In genomic region chr2:130291434-130291833, GRCm38 (mm10) we compare ENCODE assay signal across 8 mouse cellular contexts. TPM values are rescaled to one million over a fixed set of nuclear protein-coding genes. Genes with fewer than 3 reads are reported as not detected.
DNase-seq lines count a peak whose midpoint lies in the region; ATAC-seq and TF ChIP-seq lines count a peak whose summit lies in the region.

No protein-coding gene starts in this region.

- TF ChIP-seq CTCF in stomach, postnatal 0 days (IDR thresholded peaks at IDR 0.05; ENCODE audit: low read depth): peak; percentile 96

- peaks cover 7% of the 10 kb centered on the region; the same call in 1 of the 2 replicates for H3K27me3 ChIP-seq in intestine, embryonic 16.5 days (replicated peaks; ENCODE audit: control insufficient read depth, insufficient read depth, low read length)
- no peaks in the 10 kb centered on the region for H3K27me3 ChIP-seq in midbrain, embryonic 14.5 days (ENCODE audit: control insufficient read depth, insufficient read depth, low read length)
- H3K27me3 ChIP-seq in stomach, postnatal 0 days (ENCODE audit: control insufficient read depth, insufficient read depth, low read length): no peaks in the 10 kb centered on the region

- peaks cover 16% of the 10 kb centered on the region for H3K4me1 ChIP-seq in intestine, embryonic 16.5 days (ENCODE audit: control insufficient read depth, insufficient read depth, low read length)
- H3K4me1 ChIP-seq in midbrain, embryonic 14.5 days (ENCODE audit: control insufficient read depth, insufficient read depth, low read length): peaks cover 22% of the 10 kb centered on the region; the same call in 1 of the 2 replicates
- H3K4me1 ChIP-seq in stomach, postnatal 0 days (replicated peaks; ENCODE audit: control insufficient read depth, insufficient read depth): no peaks in the 10 kb centered on the region

- intact Hi-C loops in left cerebral cortex, postnatal 14 days (cut with DNase I): loop anchor here (1.0 to 10.0 kb wide), 3 partner anchors 71 to 233 kb away; no protein-coding TSS in a partner anchor

- no peak for TF ChIP-seq EP300 in stomach, postnatal 0 days (optimal IDR thresholded peaks at IDR 0.05)

- no peak overlapping the region for H3K27ac ChIP-seq in intestine, embryonic 16.5 days (ENCODE audit: low read length)
- no peak overlapping the region for H3K27ac ChIP-seq in midbrain, embryonic 14.5 days (replicated peaks; ENCODE audit: low read depth, low read length)
- H3K27ac ChIP-seq in stomach, postnatal 0 days (replicated peaks): no peak overlapping the region

- peak overlapping the region; percentile 26; the same call in 1 of the 2 replicates for H3K9ac ChIP-seq in intestine, embryonic 16.5 days (ENCODE audit: low read depth, low read length)
- no peak overlapping the region for H3K9ac ChIP-seq in midbrain, embryonic 14.5 days (replicated peaks; ENCODE audit: low read length)
- H3K9ac ChIP-seq in stomach, postnatal 0 days (ENCODE audit: low read length): no peak overlapping the region

- H3K4me3 ChIP-seq in intestine, embryonic 16.5 days (ENCODE audit: low read length): no peak overlapping the region
- no peak overlapping the region for H3K4me3 ChIP-seq in midbrain, embryonic 14.5 days (replicated peaks; ENCODE audit: low read depth, low read length)
- H3K4me3 ChIP-seq in stomach, postnatal 0 days (ENCODE audit: low read depth, low read length): no peak overlapping the region

- WGBS in intestine, embryonic 16.5 days: 6% methylated on average over 8 of the region's 8 CpGs
- WGBS in midbrain, embryonic 14.5 days: 21% methylated on average over 8 of the region's 8 CpGs
- 4% methylated on average over 8 of the region's 8 CpGs for WGBS in stomach, postnatal 0 days

- ATAC-seq in intestine, embryonic 16.5 days: peak; percentile 47
- peak; percentile 35; the same call in 1 of the 2 replicates for ATAC-seq in midbrain, embryonic 14.5 days (ENCODE audit: low FRiP score, low TSS enrichment)
- peak; percentile 72 for ATAC-seq in stomach, postnatal 0 days (ENCODE audit: low FRiP score, low TSS enrichment)

- peak; percentile 72 for DNase-seq in urinary bladder, postnatal 14 days (ENCODE audit: low spot score)
- no peak for DNase-seq in urinary bladder, postnatal 10 days (ENCODE audit: low spot score)
- peak; percentile 83 to 87 for DNase-seq in cerebellum, postnatal 14 days
- DNase-seq in frontal cortex, postnatal 25 days (ENCODE audit: low spot score in 2 of 2): peak; percentile 51 to 65
- DNase-seq in left cerebral cortex, postnatal 14 days (ENCODE audit: low spot score in 2 of 2): peak; percentile 85 to 95
- peak; percentile 89 for DNase-seq in midbrain, embryonic 14.5 days
- peak; percentile 72 for DNase-seq in stomach, postnatal 0 days (ENCODE audit: low spot score)

- no peaks in the 10 kb centered on the region for H3K36me3 ChIP-seq in intestine, embryonic 16.5 days (ENCODE audit: control insufficient read depth, insufficient read depth, low read length)
- H3K36me3 ChIP-seq in midbrain, embryonic 14.5 days (ENCODE audit: control insufficient read depth, insufficient read depth, low read length): no peaks in the 10 kb centered on the region
- no peaks in the 10 kb centered on the region for H3K36me3 ChIP-seq in stomach, postnatal 0 days (ENCODE audit: control insufficient read depth, insufficient read depth, low read length)

- H3K9me3 ChIP-seq in intestine, embryonic 16.5 days (ENCODE audit: control insufficient read depth, low read length): no peaks in the 10 kb centered on the region
- H3K9me3 ChIP-seq in midbrain, embryonic 14.5 days (ENCODE audit: control insufficient read depth, low read length): no peaks in the 10 kb centered on the region
- no peaks in the 10 kb centered on the region for H3K9me3 ChIP-seq in stomach, postnatal 0 days (ENCODE audit: control insufficient read depth, low read length)

- H3K4me2 ChIP-seq in intestine, embryonic 16.5 days (ENCODE audit: low read depth, low read length): no peak overlapping the region
- peak overlapping the region; percentile 18 for H3K4me2 ChIP-seq in midbrain, embryonic 14.5 days (ENCODE audit: low read length)
- H3K4me2 ChIP-seq in stomach, postnatal 0 days (replicated peaks; ENCODE audit: low read depth): 0 out of 2 replicates have a peak overlapping the region, but pooled peaks have one; percentile 12

RNA-seq across cellular contexts. Expression of gene Ebf4, which starts 3.5 kb away (rescaled TPM):
- polyA plus RNA-seq in intestine, embryonic 16.5 days (2015; fragmentation: Nextera tagmentation; extraction: Ambion mirVana): 0.97 and 1.2 TPM in 2 replicates
- 10 to 100 TPM in 1 of 2 experiments, 1 to 10 TPM in 1; 9.1 to 11.7 TPM for total RNA-seq in left cerebral cortex, postnatal 14 days (2021)
- polyA plus RNA-seq in midbrain, embryonic 14.5 days (2014; fragmentation: Nextera tagmentation; extraction: Ambion mirVana): 3.6 and 4.7 TPM in 2 replicates
- polyA plus RNA-seq in stomach, postnatal 0 days (2015; fragmentation: Nextera tagmentation; extraction: Ambion mirVana): 1.1 and 1.3 TPM in 2 replicates

RNA-seq across cellular contexts. Expression of gene Idh3b, which starts 7.1 kb away (rescaled TPM):
- polyA plus RNA-seq in intestine, embryonic 16.5 days (2015; fragmentation: Nextera tagmentation; extraction: Ambion mirVana): 300 and 308 TPM in 2 replicates
- 100 to 1,000 TPM; 260 to 269 TPM for total RNA-seq in left cerebral cortex, postnatal 14 days (2021)
- 166 and 170 TPM in 2 replicates for polyA plus RNA-seq in midbrain, embryonic 14.5 days (2014; fragmentation: Nextera tagmentation; extraction: Ambion mirVana)
- polyA plus RNA-seq in stomach, postnatal 0 days (2015; fragmentation: Nextera tagmentation; extraction: Ambion mirVana): 126 and 135 TPM in 2 replicates

RNA-seq across cellular contexts. Expression of gene Nop56, which starts 17.2 kb away (rescaled TPM):
- 209 and 237 TPM in 2 replicates for polyA plus RNA-seq in intestine, embryonic 16.5 days (2015; fragmentation: Nextera tagmentation; extraction: Ambion mirVana)
- 100 to 1,000 TPM; 125 to 144 TPM for total RNA-seq in left cerebral cortex, postnatal 14 days (2021)
- 217 and 235 TPM in 2 replicates for polyA plus RNA-seq in midbrain, embryonic 14.5 days (2014; fragmentation: Nextera tagmentation; extraction: Ambion mirVana)
- polyA plus RNA-seq in stomach, postnatal 0 days (2015; fragmentation: Nextera tagmentation; extraction: Ambion mirVana): 98.2 and 104 TPM in 2 replicates
